Mouse (Mus musculus): ENCODE data around the gene Tspan10. TPM values are rescaled to one million over a fixed set of nuclear protein-coding genes. Genes with fewer than 3 reads are reported as not detected.
A peak's percentile ranks its signal among the peaks of the same experiment; 100 is the strongest.

Gene Tspan10
- polyA plus RNA-seq, 1 experiment from 2014 or later = not detected

- Histone ChIP-seq H3K9me3 (ENCODE audit: control insufficient read depth, low read depth, low read length) (no peaks in the 10 kb centered on the region), H3K36me3 (ENCODE audit: control insufficient read depth, insufficient read depth, low read length) (peaks cover 21% of the 10 kb centered on the region), H3K4me3 (ENCODE audit: low read depth, low read length) (peak within 1 kb of the TSS; percentile 58), H3K4me2 (replicated peaks; ENCODE audit: low read depth, low read length) (peak within 1 kb of the TSS; percentile 94), H3K27me3 (ENCODE audit: control insufficient read depth, insufficient read depth, low read length) (no peaks in the 10 kb centered on the region), H3K4me1 (ENCODE audit: control insufficient read depth, insufficient read depth, low read length) (peaks cover 16% of the 10 kb centered on the region), H3K9ac (replicated peaks; ENCODE audit: low read depth, low read length) (peak within 1 kb of the TSS; percentile 75), H3K27ac (ENCODE audit: low read length) (peak within 1 kb of the TSS; percentile 49; the same call in 1 of the 2 replicates)
- ATAC-seq (ENCODE audit: insufficient number of reproducible peaks, insufficient read depth, low FRiP score, low read depth) = peak; percentile 88
- WGBS = 4% methylated on average over 62 of the region's 62 CpGs
These were observed 15.6 kb downstream of the Tspan10 start, which contains the start of the genes Oxld1 and Ccdc137 for GRCm38 (mm10) chr11:120457772-120458751. Oxld1 (minus strand) TSS chr11:120458068. Ccdc137 (plus strand) TSS chr11:120458115.

GRCm38 (mm10) chr11:120458847-120459597 lies 16.6 kb downstream of the Tspan10 start:
- peak overlapping the region; percentile 94 for H3K4me2 ChIP-seq (replicated peaks; ENCODE audit: low read depth, low read length)
- no peaks in the 10 kb centered on the region for H3K27me3 ChIP-seq (ENCODE audit: control insufficient read depth, insufficient read depth, low read length)
- H3K4me3 ChIP-seq (ENCODE audit: low read depth, low read length) = peak overlapping the region; percentile 58
- 64% methylated on average over 6 of the region's 6 CpGs for WGBS
- ATAC-seq (ENCODE audit: insufficient number of reproducible peaks, insufficient read depth, low FRiP score, low read depth) = no peak
- H3K4me1 ChIP-seq (ENCODE audit: control insufficient read depth, insufficient read depth, low read length) = peaks cover 16% of the 10 kb centered on the region
- H3K27ac ChIP-seq (ENCODE audit: low read length) = no peak overlapping the region
- peaks cover 23% of the 10 kb centered on the region for H3K36me3 ChIP-seq (ENCODE audit: control insufficient read depth, insufficient read depth, low read length)
- H3K9me3 ChIP-seq (ENCODE audit: control insufficient read depth, low read depth, low read length) = no peaks in the 10 kb centered on the region
- H3K9ac ChIP-seq (replicated peaks; ENCODE audit: low read depth, low read length) = peak overlapping the region; percentile 75

- H3K4me3 ChIP-seq (ENCODE audit: low read depth, low read length) = no peak overlapping the region
- ATAC-seq (ENCODE audit: insufficient number of reproducible peaks, insufficient read depth, low FRiP score, low read depth) = no peak
- WGBS = 91% methylated on average over 2 of the region's 2 CpGs
- H3K4me2 ChIP-seq (replicated peaks; ENCODE audit: low read depth, low read length) = no peak overlapping the region
- H3K36me3 ChIP-seq (ENCODE audit: control insufficient read depth, insufficient read depth, low read length) = peaks cover 29% of the 10 kb centered on the region
- no peak overlapping the region for H3K27ac ChIP-seq (ENCODE audit: low read length)
- no peak overlapping the region for H3K9ac ChIP-seq (replicated peaks; ENCODE audit: low read depth, low read length)
- H3K4me1 ChIP-seq (ENCODE audit: control insufficient read depth, insufficient read depth, low read length) = peaks cover 23% of the 10 kb centered on the region
- H3K27me3 ChIP-seq (ENCODE audit: control insufficient read depth, insufficient read depth, low read length) = no peaks in the 10 kb centered on the region
- no peaks in the 10 kb centered on the region for H3K9me3 ChIP-seq (ENCODE audit: control insufficient read depth, low read depth, low read length)
These were observed 21.1 kb downstream of the Tspan10 start for GRCm38 (mm10) chr11:120463536-120463935.

- H3K4me2 ChIP-seq (replicated peaks; ENCODE audit: low read depth, low read length) = no peak overlapping the region
- H3K27me3 ChIP-seq (ENCODE audit: control insufficient read depth, insufficient read depth, low read length) = no peaks in the 10 kb centered on the region
- no peak overlapping the region for H3K27ac ChIP-seq (ENCODE audit: low read length)
- peaks cover 32% of the 10 kb centered on the region for H3K36me3 ChIP-seq (ENCODE audit: control insufficient read depth, insufficient read depth, low read length)
- H3K4me1 ChIP-seq (ENCODE audit: control insufficient read depth, insufficient read depth, low read length) = peaks cover 17% of the 10 kb centered on the region; the same call in 1 of the 2 replicates
- H3K9ac ChIP-seq (replicated peaks; ENCODE audit: low read depth, low read length) = no peak overlapping the region
- no peak overlapping the region for H3K4me3 ChIP-seq (ENCODE audit: low read depth, low read length)
- WGBS = 86% methylated on average over 5 of the region's 5 CpGs
- no peak for ATAC-seq (ENCODE audit: insufficient number of reproducible peaks, insufficient read depth, low FRiP score, low read depth)
- no peaks in the 10 kb centered on the region for H3K9me3 ChIP-seq (ENCODE audit: control insufficient read depth, low read depth, low read length)
These were observed 21.9 kb downstream of the Tspan10 start for GRCm38 (mm10) chr11:120464365-120464764.

GRCm38 (mm10) chr11:120465521-120465920 lies 23.1 kb downstream of the Tspan10 start:
- Histone ChIP-seq H3K9me3 (ENCODE audit: control insufficient read depth, low read depth, low read length) (no peaks in the 10 kb centered on the region), H3K4me3 (ENCODE audit: low read depth, low read length) (no peak overlapping the region), H3K4me1 (ENCODE audit: control insufficient read depth, insufficient read depth, low read length) (peaks cover 16% of the 10 kb centered on the region; the same call in 1 of the 2 replicates), H3K9ac (replicated peaks; ENCODE audit: low read depth, low read length) (no peak overlapping the region), H3K4me2 (replicated peaks; ENCODE audit: low read depth, low read length) (no peak overlapping the region), H3K27ac (ENCODE audit: low read length) (no peak overlapping the region), H3K27me3 (ENCODE audit: control insufficient read depth, insufficient read depth, low read length) (no peaks in the 10 kb centered on the region), H3K36me3 (ENCODE audit: control insufficient read depth, insufficient read depth, low read length) (peaks cover 40% of the 10 kb centered on the region)
- WGBS = 92% methylated on average over 4 of the region's 4 CpGs
- no peak for ATAC-seq (ENCODE audit: insufficient number of reproducible peaks, insufficient read depth, low FRiP score, low read depth)

- peak within 1 kb of the TSS; percentile 92 for H3K4me3 ChIP-seq (ENCODE audit: low read depth, low read length)
- no peaks in the 10 kb centered on the region for H3K27me3 ChIP-seq (ENCODE audit: control insufficient read depth, insufficient read depth, low read length)
- H3K36me3 ChIP-seq (ENCODE audit: control insufficient read depth, insufficient read depth, low read length) = peaks cover 45% of the 10 kb centered on the region
- H3K9me3 ChIP-seq (ENCODE audit: control insufficient read depth, low read depth, low read length) = no peaks in the 10 kb centered on the region
- ATAC-seq (ENCODE audit: insufficient number of reproducible peaks, insufficient read depth, low FRiP score, low read depth) = peak; percentile 100
- H3K4me2 ChIP-seq (replicated peaks; ENCODE audit: low read depth, low read length) = peak within 1 kb of the TSS; percentile 90
- peak within 1 kb of the TSS; percentile 58; the same call in 1 of the 2 replicates for H3K27ac ChIP-seq (ENCODE audit: low read length)
- peak within 1 kb of the TSS; percentile 82 for H3K9ac ChIP-seq (replicated peaks; ENCODE audit: low read depth, low read length)
- WGBS = 0% methylated on average over 53 of the region's 54 CpGs
- H3K4me1 ChIP-seq (ENCODE audit: control insufficient read depth, insufficient read depth, low read length) = peaks cover 16% of the 10 kb centered on the region; the same call in 1 of the 2 replicates
These were observed 24.7 kb downstream of the Tspan10 start, which contains the start of gene Arl16 for GRCm38 (mm10) chr11:120467051-120467735. Arl16 (minus strand) TSS chr11:120467607.

- H3K9ac ChIP-seq (replicated peaks; ENCODE audit: low read depth, low read length) = peak overlapping the region; percentile 82
- peaks cover 45% of the 10 kb centered on the region for H3K36me3 ChIP-seq (ENCODE audit: control insufficient read depth, insufficient read depth, low read length)
- H3K27me3 ChIP-seq (ENCODE audit: control insufficient read depth, insufficient read depth, low read length) = no peaks in the 10 kb centered on the region
- peaks cover 16% of the 10 kb centered on the region; the same call in 1 of the 2 replicates for H3K4me1 ChIP-seq (ENCODE audit: control insufficient read depth, insufficient read depth, low read length)
- no peak; the same call in 1 of the 2 replicates for ATAC-seq (ENCODE audit: insufficient number of reproducible peaks, insufficient read depth, low FRiP score, low read depth)
- under 1% methylated on average over 33 of the region's 33 CpGs for WGBS
- H3K9me3 ChIP-seq (ENCODE audit: control insufficient read depth, low read depth, low read length) = no peaks in the 10 kb centered on the region
- peak overlapping the region; percentile 92 for H3K4me3 ChIP-seq (ENCODE audit: low read depth, low read length)
- H3K27ac ChIP-seq (ENCODE audit: low read length) = no peak overlapping the region
- H3K4me2 ChIP-seq (replicated peaks; ENCODE audit: low read depth, low read length) = peak overlapping the region; percentile 90
These were observed 25.3 kb downstream of the Tspan10 start for GRCm38 (mm10) chr11:120467736-120468092.
